Mouse (Mus musculus) forebrain, postnatal 0 days (tissue): ENCODE measurements around the gene Taz. TPM values are rescaled to one million over a fixed set of nuclear protein-coding genes. Genes with fewer than 3 reads are reported as not detected.
A peak's percentile ranks its signal among the peaks of the same experiment; 100 is the strongest.

Experiments used
- ATAC-seq: fragments of 200-750 bp; cut with Nextera tagmentation; 2 replicates; pipeline ENCODE4 v1.8.0; 2017; ENCODE audit warnings: mild to moderate bottlenecking, moderate library complexity
- DNase-seq: peaks from one replicate; pipeline ENCODE4 v3.0.0-alpha.2; 2015
- H3K27ac ChIP-seq: fragments of 300-500 bp; sonication (generic); 2 replicates; pipeline ENCODE4 v1.5.1; 2014; ENCODE audit warnings: low read depth, mild to moderate bottlenecking, antibody characterized with exemption, low read length, moderate library complexity, mixed read lengths
- H3K27me3 ChIP-seq: fragments of 300-500 bp; sonication (generic); 2 replicates; pipeline ENCODE4 v1.6.1; 2014; ENCODE audit warnings: mild to moderate bottlenecking, low read length, mixed read lengths; ENCODE audit not compliant: insufficient read depth
- H3K36me3 ChIP-seq: fragments of 300-500 bp; sonication (generic); 2 replicates; pipeline ENCODE4 v1.6.1; 2014; ENCODE audit warnings: mild to moderate bottlenecking, moderate library complexity; ENCODE audit not compliant: insufficient read depth
- H3K4me1 ChIP-seq: fragments of 300-500 bp; sonication (generic); 2 replicates; pipeline ENCODE4 v1.6.1; 2014; ENCODE audit warnings: antibody characterized with exemption; ENCODE audit not compliant: insufficient read depth
- H3K4me2 ChIP-seq: fragments of 300-500 bp; sonication (generic); 2 replicates; pipeline ENCODE4 v1.6.1; 2014; ENCODE audit warnings: low read depth, mild to moderate bottlenecking, moderate library complexity
- H3K4me3 ChIP-seq: fragments of 300-500 bp; sonication (generic); 2 replicates; pipeline ENCODE4 v1.5.1; 2014; ENCODE audit warnings: low read depth, low read length, mixed read lengths
- H3K9ac ChIP-seq: fragments of 300-500 bp; sonication (generic); 2 replicates; pipeline ENCODE4 v1.6.1; 2014; ENCODE audit warnings: mild to moderate bottlenecking
- H3K9me3 ChIP-seq: fragments of 300-500 bp; sonication (generic); 2 replicates; pipeline ENCODE4 v1.6.1; 2016; ENCODE audit warnings: low read length
- CTCF ChIP-seq: sonication (generic); IDR thresholded peaks from 2 replicates; pipeline ENCODE4 v1.5.1; 2016; ENCODE audit warnings: antibody characterized with exemption, control low read depth, low read depth
- WGBS: fragments of 180-500 bp; shearing (Covaris S2); extraction: QIAGEN DNeasy Blood & Tissue Kit; methylation state at CpG from one replicate; pipeline ENCODE4 v1.1.7; 2014; 5-methylcytosine and 5-hydroxymethylcytosine counted together
- polyA plus RNA-seq: library from polyadenylated mRNA; unstranded; fragments of >200 nt; fragmentation: Nextera tagmentation; extraction: Ambion mirVana; gene quantifications from 2 replicates; pipeline ENCODE4 v1.2.1, GENCODE M21; 2015
- total RNA-seq: library from RNA; depleted of rRNA; stranded (reverse); fragments of >200 nt; gene quantifications from 2 replicates; pipeline ENCODE4 v1.2.3, GENCODE M21; 2014

The Taz gene
- total and polyA plus RNA-seq, 2 experiments from 2014 or later = 58.1 to 80.6 TPM

- 41% methylated on average over 31 of the region's 31 CpGs for WGBS
- Histone ChIP-seq H3K27me3 (no peaks in the 10 kb centered on the region), H3K36me3 (peaks cover 5% of the 10 kb centered on the region; the same call in 1 of the 2 replicates), H3K9ac (peak overlapping the region; percentile 59), H3K4me1 (no peaks in the 10 kb centered on the region), H3K27ac (peak overlapping the region; percentile 84), H3K9me3 (no peaks in the 10 kb centered on the region), H3K4me3 (peak overlapping the region; percentile 48), H3K4me2 (peak overlapping the region; percentile 59)
- no peak for TF ChIP-seq CTCF
- ATAC-seq = peak; percentile 61
- DNase-seq = no peak
Observed at GRCm38 (mm10) chrX:74254888-74255565, 26.7 kb upstream of the Taz start.

- TF ChIP-seq CTCF = no peak
Observed at GRCm38 (mm10) chrX:74257746-74258145, 24.0 kb upstream of the Taz start.

GRCm38 (mm10) chrX:74269736-74270061 lies 12.0 kb upstream of the Taz start:
- Histone ChIP-seq H3K27ac (peak overlapping the region; percentile 96), H3K27me3 (no peaks in the 10 kb centered on the region), H3K4me3 (peak overlapping the region; percentile 53), H3K4me2 (peak overlapping the region; percentile 46), H3K9me3 (no peaks in the 10 kb centered on the region), H3K4me1 (no peaks in the 10 kb centered on the region), H3K36me3 (peaks cover 4% of the 10 kb centered on the region; the same call in 1 of the 2 replicates), H3K9ac (peak overlapping the region; percentile 58)
- DNase-seq (no peak), ATAC-seq (peak; percentile 61)
- TF ChIP-seq CTCF = no peak
- WGBS = 28% methylated on average over 3 of the region's 3 CpGs

More at GRCm38 (mm10) chrX:74257746-74258145, 24.0 kb upstream of the Taz start:
- no peaks in the 10 kb centered on the region for H3K4me1 ChIP-seq
- H3K27ac ChIP-seq = no peak overlapping the region
- H3K27me3 ChIP-seq = no peaks in the 10 kb centered on the region
- no peak overlapping the region for H3K4me2 ChIP-seq
- ATAC-seq = no peak
- no peak for DNase-seq
- 92% methylated on average over 3 of the region's 3 CpGs for WGBS
- no peak overlapping the region for H3K4me3 ChIP-seq
- H3K9ac ChIP-seq = no peak overlapping the region
- H3K36me3 ChIP-seq = peaks cover 5% of the 10 kb centered on the region; the same call in 1 of the 2 replicates
- H3K9me3 ChIP-seq = no peaks in the 10 kb centered on the region

GRCm38 (mm10) chrX:74270062-74270901 lies 11.4 kb upstream of the Taz start, which contains the start of gene Rpl10:
Rpl10 (plus strand) TSS chrX:74270812.
- H3K9me3 ChIP-seq = no peaks in the 10 kb centered on the region
- TF ChIP-seq CTCF = peak; percentile 62
- H3K27me3 ChIP-seq = no peaks in the 10 kb centered on the region
- WGBS = 29% methylated on average over 42 of the region's 42 CpGs
- peak within 1 kb of the TSS; percentile 53 for H3K4me3 ChIP-seq
- DNase-seq = peak; percentile 95
- H3K4me1 ChIP-seq = no peaks in the 10 kb centered on the region
- peak within 1 kb of the TSS; percentile 96 for H3K27ac ChIP-seq
- peaks cover 4% of the 10 kb centered on the region; the same call in 1 of the 2 replicates for H3K36me3 ChIP-seq
- H3K4me2 ChIP-seq = peak within 1 kb of the TSS; percentile 52
- peak; percentile 94 for ATAC-seq
- peak within 1 kb of the TSS; percentile 65 for H3K9ac ChIP-seq

GRCm38 (mm10) chrX:74270902-74271551 lies 10.7 kb upstream of the Taz start:
- Histone ChIP-seq H3K4me1 (no peaks in the 10 kb centered on the region), H3K9me3 (no peaks in the 10 kb centered on the region), H3K4me2 (peak overlapping the region; percentile 52), H3K27me3 (no peaks in the 10 kb centered on the region), H3K9ac (peak overlapping the region; percentile 65), H3K27ac (peak overlapping the region; percentile 59), H3K4me3 (peak overlapping the region; percentile 53), H3K36me3 (peaks cover 4% of the 10 kb centered on the region; the same call in 1 of the 2 replicates)
- ATAC-seq (no peak), DNase-seq (peak; percentile 39)
- no peak for TF ChIP-seq CTCF
- WGBS = 21% methylated on average over 27 of the region's 27 CpGs

- no peak overlapping the region for H3K4me2 ChIP-seq
- TF ChIP-seq CTCF = no peak
- no peaks in the 10 kb centered on the region for H3K4me1 ChIP-seq
- H3K27me3 ChIP-seq = no peaks in the 10 kb centered on the region
- H3K9me3 ChIP-seq = no peaks in the 10 kb centered on the region
- DNase-seq (no peak), ATAC-seq (no peak)
- H3K36me3 ChIP-seq = peaks cover 4% of the 10 kb centered on the region; the same call in 1 of the 2 replicates
- 37% methylated on average over 10 of the region's 10 CpGs for WGBS
- no peak overlapping the region for H3K27ac ChIP-seq
- no peak overlapping the region for H3K4me3 ChIP-seq
- no peak overlapping the region for H3K9ac ChIP-seq
Observed at GRCm38 (mm10) chrX:74273422-74274322, 8.0 kb upstream of the Taz start.
